Comparison of ENCODE assay signal across 25 mouse cellular contexts in the genomic region with DNA sequence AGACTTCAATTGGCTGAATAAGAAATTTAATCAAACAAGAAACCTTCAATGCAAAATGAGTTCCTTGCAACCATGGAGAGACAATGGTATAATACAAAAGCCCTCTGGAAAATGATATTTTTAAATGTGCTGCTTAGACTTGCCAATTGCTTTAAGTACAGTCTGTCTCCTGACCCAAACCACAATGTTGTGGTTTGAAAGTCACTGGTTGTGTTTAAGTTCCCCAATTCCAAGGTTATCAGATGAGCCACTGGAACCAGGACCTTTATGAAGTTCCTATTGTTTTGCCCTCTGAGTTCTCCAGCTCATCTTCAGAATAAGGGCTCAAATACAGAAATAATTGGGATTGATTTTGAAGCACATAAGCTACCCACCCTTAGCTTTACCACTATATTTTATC.
"Had no signal": no experiment of that assay in that cellular context is flagged by ENCODE, and none has a peak within 500 bp of the region (broad histone marks: within the 10 kb centered on the region; RNA-seq: fewer than 3 reads in every experiment).

No protein-coding gene starts in this region.

- H3K4me2 ChIP-seq: heart, embryonic 12.5 days; hindbrain, embryonic 13.5 days; hindbrain, embryonic 15.5 days; kidney, embryonic 15.5 days; limb, embryonic 12.5 days; liver, embryonic 11.5 days; liver, embryonic 13.5 days had no signal

- H3K9me3 ChIP-seq: heart, embryonic 10.5 days; heart, embryonic 12.5 days; hindbrain, embryonic 13.5 days; hindbrain, embryonic 15.5 days; kidney, embryonic 15.5 days; limb, embryonic 10.5 days; limb, embryonic 12.5 days; liver, embryonic 13.5 days had no signal

- H3K4me3 ChIP-seq: heart, embryonic 10.5 days; heart, embryonic 12.5 days; hindbrain, embryonic 13.5 days; hindbrain, embryonic 15.5 days; kidney, embryonic 15.5 days; limb, embryonic 10.5 days; limb, embryonic 12.5 days; liver, embryonic 13.5 days had no signal

- ATAC-seq: hindbrain, postnatal 0 days; intestine, embryonic 16.5 days had no signal

- H3K9ac ChIP-seq: heart, embryonic 12.5 days; hindbrain, embryonic 13.5 days; hindbrain, embryonic 15.5 days; kidney, embryonic 15.5 days; limb, embryonic 12.5 days; liver, embryonic 13.5 days had no signal

- DNase-seq: gastrocnemius, postnatal 14 days; gastrocnemius, postnatal 36 days; heart, adult 18-20 months; heart, postnatal 10 days; heart, postnatal 4 days; kidney, adult 11 months; kidney, adult 2 months; kidney, adult 9 months; kidney, postnatal 14 days; kidney, postnatal 36 days; layer of hippocampus, adult 9-11 months; layer of hippocampus, postnatal 36 days; liver; liver, embryonic 13.5 days had no signal

- H3K36me3 ChIP-seq: heart, embryonic 10.5 days; heart, embryonic 12.5 days; hindbrain, embryonic 13.5 days; hindbrain, embryonic 15.5 days; kidney, embryonic 15.5 days; limb, embryonic 10.5 days; limb, embryonic 12.5 days; liver, embryonic 13.5 days had no signal

- H3K27ac ChIP-seq: heart, embryonic 10.5 days; hindbrain, embryonic 13.5 days; hindbrain, embryonic 15.5 days; hindbrain, postnatal 0 days; kidney, embryonic 15.5 days; kidney, postnatal 0 days; limb, embryonic 10.5 days; limb, embryonic 12.5 days; liver, embryonic 13.5 days had no signal

- H3K4me1 ChIP-seq: heart, embryonic 10.5 days; heart, embryonic 12.5 days; hindbrain, embryonic 13.5 days; hindbrain, embryonic 15.5 days; kidney, embryonic 15.5 days; limb, embryonic 10.5 days; limb, embryonic 12.5 days; liver, embryonic 13.5 days had no signal

- H3K27me3 ChIP-seq: heart, embryonic 12.5 days; hindbrain, embryonic 13.5 days; hindbrain, embryonic 15.5 days; kidney, embryonic 15.5 days; limb, embryonic 12.5 days; liver, embryonic 13.5 days had no signal
